Mouse (Mus musculus): ENCODE measurements around the gene Clcn1. TPM values are rescaled to one million over a fixed set of nuclear protein-coding genes. Genes with fewer than 3 reads are reported as not detected.

The Clcn1 gene
- polyA plus RNA-seq, 1 experiment = 0.42 TPM

DNA sequence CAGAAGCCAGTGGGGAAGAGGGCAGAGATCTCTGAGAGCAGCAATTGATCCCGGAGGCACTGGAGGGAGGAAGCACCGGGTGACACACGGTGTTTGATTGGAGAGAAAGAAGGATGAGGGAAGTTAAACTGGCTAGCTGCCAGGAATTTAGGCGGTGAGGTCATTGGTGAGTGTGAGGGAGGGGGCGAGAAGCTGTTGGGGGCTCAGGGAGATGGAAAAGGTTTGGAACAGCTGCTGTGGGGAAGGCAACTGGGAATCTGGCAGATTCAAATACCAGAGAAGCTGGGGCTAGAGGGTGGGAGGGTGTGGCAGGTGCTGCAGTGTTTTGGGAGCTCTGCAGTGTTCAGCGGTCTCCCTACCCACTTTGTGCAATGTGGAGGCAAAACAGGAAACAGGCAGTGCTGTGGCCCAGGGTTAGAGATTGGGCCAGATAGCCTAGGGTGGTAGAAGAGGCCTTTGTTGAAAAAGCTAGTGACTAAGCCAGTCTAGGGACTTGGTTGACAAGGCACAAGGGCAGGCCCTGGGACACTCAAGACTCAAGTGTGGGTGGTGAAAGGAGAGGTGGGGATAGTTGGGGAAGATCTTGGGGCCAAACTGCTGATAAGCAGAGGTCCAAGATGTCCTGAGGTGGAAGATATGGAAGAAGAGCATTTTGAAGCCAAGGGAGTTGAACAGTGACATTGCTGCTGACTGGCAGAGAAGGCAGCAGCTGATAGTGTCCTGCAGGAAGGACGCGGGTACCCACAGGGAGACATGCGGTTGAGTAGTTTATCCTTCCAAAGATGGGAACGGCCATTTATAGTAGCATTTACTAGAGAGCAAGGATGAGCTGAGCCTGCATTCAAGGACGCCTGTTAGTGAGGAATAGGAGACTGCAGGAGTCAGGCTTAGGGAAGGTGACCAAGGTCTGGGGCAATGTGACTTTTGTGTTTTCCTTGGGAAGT lies 67.9 kb downstream of the Clcn1 start:
- Histone ChIP-seq H3ac (ENCODE audit: control insufficient read depth, insufficient read length, low read depth) (peak overlapping the region; percentile 47), H3K4me3 (ENCODE audit: insufficient read depth, poor library complexity, severe bottlenecking) (no peak overlapping the region), H3K79me2 (ENCODE audit: control insufficient read depth, insufficient read depth) (peaks cover 83% of the 10 kb centered on the region), H3K27me3 (ENCODE audit: control insufficient read depth, insufficient read depth, insufficient read length) (no peaks in the 10 kb centered on the region), H3K79me3 (ENCODE audit: low read depth) (peaks cover 62% of the 10 kb centered on the region), H3K36me3 (ENCODE audit: control insufficient read depth, insufficient read depth) (peaks cover 87% of the 10 kb centered on the region)
- TF ChIP-seq CTCF (IDR thresholded peaks at IDR 0.05; ENCODE audit: control insufficient read depth, insufficient read depth, insufficient read length) (no peak), CEBPB (IDR thresholded peaks at IDR 0.05; ENCODE audit: low read depth) (no peak), FOSL1 (IDR thresholded peaks at IDR 0.05; ENCODE audit: insufficient read depth, low read length, poor library complexity, severe bottlenecking) (no peak), MAX (IDR thresholded peaks at IDR 0.05) (no peak), MYOD1 (IDR thresholded peaks at IDR 0.05; ENCODE audit: control insufficient read depth, insufficient read length, low read depth) (peak; percentile 90), MYOG (IDR thresholded peaks at IDR 0.05; ENCODE audit: control insufficient read depth, extremely low read depth, insufficient read length) (no peak), USF1 (IDR thresholded peaks at IDR 0.05; ENCODE audit: low read depth) (no peak)

DNA sequence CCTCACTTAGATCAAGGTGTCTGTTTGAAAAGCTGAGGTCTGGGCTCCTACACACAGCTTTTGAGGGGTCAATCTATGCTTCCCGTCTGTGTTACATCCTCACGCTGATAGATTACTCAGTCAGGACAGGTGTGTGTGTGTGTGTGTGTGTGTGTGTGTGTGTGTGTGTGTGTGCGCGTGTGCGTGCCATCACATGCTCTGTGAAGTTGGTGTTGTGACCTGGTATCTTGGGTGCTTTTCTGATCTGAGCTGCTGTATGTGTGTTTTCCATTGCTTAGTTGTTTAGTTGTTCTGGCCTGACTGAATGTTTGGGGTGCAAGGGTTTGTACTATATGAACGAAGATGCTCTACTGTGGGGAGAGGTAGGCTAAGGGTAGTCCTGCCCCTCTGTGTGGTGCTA lies 68.9 kb downstream of the Clcn1 start:
- Histone ChIP-seq H3K27me3 (ENCODE audit: control insufficient read depth, insufficient read depth, insufficient read length) (no peaks in the 10 kb centered on the region), H3K79me3 (ENCODE audit: low read depth) (peaks cover 59% of the 10 kb centered on the region), H3ac (ENCODE audit: control insufficient read depth, insufficient read length, low read depth) (no peak overlapping the region), H3K79me2 (ENCODE audit: control insufficient read depth, insufficient read depth) (peaks cover 78% of the 10 kb centered on the region), H3K36me3 (ENCODE audit: control insufficient read depth, insufficient read depth) (peaks cover 97% of the 10 kb centered on the region), H3K4me3 (ENCODE audit: insufficient read depth, poor library complexity, severe bottlenecking) (no peak overlapping the region)
- TF ChIP-seq MYOD1 (IDR thresholded peaks at IDR 0.05; ENCODE audit: control insufficient read depth, insufficient read length, low read depth) (no peak), MYOG (IDR thresholded peaks at IDR 0.05; ENCODE audit: control insufficient read depth, extremely low read depth, insufficient read length) (no peak), FOSL1 (IDR thresholded peaks at IDR 0.05; ENCODE audit: insufficient read depth, low read length, poor library complexity, severe bottlenecking) (no peak), MAX (IDR thresholded peaks at IDR 0.05) (no peak), USF1 (IDR thresholded peaks at IDR 0.05; ENCODE audit: low read depth) (no peak), CEBPB (IDR thresholded peaks at IDR 0.05; ENCODE audit: low read depth) (no peak), CTCF (IDR thresholded peaks at IDR 0.05; ENCODE audit: control insufficient read depth, insufficient read depth, insufficient read length) (no peak)

GRCm38 (mm10) chr6:42355794-42356600 lies 69.5 kb downstream of the Clcn1 start:
- no peak overlapping the region for H3K4me3 ChIP-seq (ENCODE audit: insufficient read depth, poor library complexity, severe bottlenecking)
- H3K79me2 ChIP-seq (ENCODE audit: control insufficient read depth, insufficient read depth) = peaks cover 72% of the 10 kb centered on the region
- TF ChIP-seq MYOD1 (IDR thresholded peaks at IDR 0.05; ENCODE audit: control insufficient read depth, insufficient read length, low read depth) = peak; percentile 3
- TF ChIP-seq MAX (IDR thresholded peaks at IDR 0.05) = no peak
- H3K27me3 ChIP-seq (ENCODE audit: control insufficient read depth, insufficient read depth, insufficient read length) = no peaks in the 10 kb centered on the region
- peak overlapping the region; percentile 26 for H3ac ChIP-seq (ENCODE audit: control insufficient read depth, insufficient read length, low read depth)
- peaks cover 96% of the 10 kb centered on the region for H3K36me3 ChIP-seq (ENCODE audit: control insufficient read depth, insufficient read depth)
- H3K79me3 ChIP-seq (ENCODE audit: low read depth) = peaks cover 52% of the 10 kb centered on the region

DNA sequence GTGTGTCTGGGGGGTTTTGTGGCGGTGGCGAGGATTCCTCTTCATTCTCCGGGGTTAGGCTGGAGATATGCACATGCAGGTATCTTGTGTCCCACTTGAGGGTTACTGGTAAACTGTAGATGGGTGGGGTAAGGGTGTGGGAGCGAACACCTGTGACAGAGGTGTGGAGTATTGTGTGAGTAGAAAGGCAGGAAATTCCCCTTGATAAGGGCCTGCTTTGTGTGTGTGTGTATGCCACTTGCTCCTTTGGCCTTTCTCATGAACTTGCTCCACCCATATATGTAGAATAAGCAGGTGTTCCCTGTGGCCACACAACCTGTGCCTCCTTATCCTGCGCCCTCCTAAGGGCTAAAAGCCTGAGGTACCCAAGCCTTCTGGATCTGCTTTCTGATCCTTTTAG lies 70.4 kb downstream of the Clcn1 start:
- no peak overlapping the region for H3ac ChIP-seq (ENCODE audit: control insufficient read depth, insufficient read length, low read depth)
- H3K36me3 ChIP-seq (ENCODE audit: control insufficient read depth, insufficient read depth) = peaks cover 87% of the 10 kb centered on the region
- no peak overlapping the region for H3K4me3 ChIP-seq (ENCODE audit: insufficient read depth, poor library complexity, severe bottlenecking)
- no peaks in the 10 kb centered on the region for H3K27me3 ChIP-seq (ENCODE audit: control insufficient read depth, insufficient read depth, insufficient read length)
- TF ChIP-seq MYOG (IDR thresholded peaks at IDR 0.05; ENCODE audit: control insufficient read depth, extremely low read depth, insufficient read length) = no peak
- no peak for TF ChIP-seq FOSL1 (IDR thresholded peaks at IDR 0.05; ENCODE audit: insufficient read depth, low read length, poor library complexity, severe bottlenecking)
- no peak for TF ChIP-seq CTCF (IDR thresholded peaks at IDR 0.05; ENCODE audit: control insufficient read depth, insufficient read depth, insufficient read length)
- no peak for TF ChIP-seq MAX (IDR thresholded peaks at IDR 0.05)
- TF ChIP-seq USF1 (IDR thresholded peaks at IDR 0.05; ENCODE audit: low read depth) = no peak
- TF ChIP-seq CEBPB (IDR thresholded peaks at IDR 0.05; ENCODE audit: low read depth) = no peak
- H3K79me2 ChIP-seq (ENCODE audit: control insufficient read depth, insufficient read depth) = peaks cover 62% of the 10 kb centered on the region
- peaks cover 43% of the 10 kb centered on the region for H3K79me3 ChIP-seq (ENCODE audit: low read depth)

- TF ChIP-seq MYOD1 (IDR thresholded peaks at IDR 0.05; ENCODE audit: control insufficient read depth, insufficient read length, low read depth) (no peak), MAX (IDR thresholded peaks at IDR 0.05) (no peak)
- Histone ChIP-seq H3K79me2 (ENCODE audit: control insufficient read depth, insufficient read depth) (peaks cover 53% of the 10 kb centered on the region), H3K4me3 (ENCODE audit: insufficient read depth, poor library complexity, severe bottlenecking) (no peak overlapping the region), H3K27me3 (ENCODE audit: control insufficient read depth, insufficient read depth, insufficient read length) (no peaks in the 10 kb centered on the region), H3K79me3 (ENCODE audit: low read depth) (peaks cover 33% of the 10 kb centered on the region), H3K36me3 (ENCODE audit: control insufficient read depth, insufficient read depth) (peaks cover 77% of the 10 kb centered on the region), H3ac (ENCODE audit: control insufficient read depth, insufficient read length, low read depth) (no peak overlapping the region)
Observed at GRCm38 (mm10) chr6:42357901-42358300, 71.4 kb downstream of the Clcn1 start.

Measured in C2C12 (cell line).